Mouse (Mus musculus) intestine, postnatal 0 days (tissue): ENCODE measurements at regions not wholly inside any gene's neighbourhood (a gene's known extent, or its start where the extent isn't known, plus 50 kb on each side); places are given as distances from the start of the nearest gene placed in this dataset.

ENCODE experiments used
- ATAC-seq: fragments of 200-750 bp; cut with Nextera tagmentation; 2 replicates; pipeline ENCODE4 v1.8.0; 2017; ENCODE audit warnings: mild to moderate bottlenecking, moderate TSS enrichment, moderate library complexity
- H3K27ac ChIP-seq: fragments of 300-500 bp; sonication (generic); 2 replicates; pipeline ENCODE4 v1.5.1; 2014; ENCODE audit warnings: mild to moderate bottlenecking, low read depth, low read length, moderate library complexity
- H3K27me3 ChIP-seq: fragments of 300-500 bp; sonication (generic); replicated peaks from 2 replicates; pipeline ENCODE4 v1.6.1; 2014; ENCODE audit warnings: low read length, mixed read lengths; ENCODE audit not compliant: control insufficient read depth, insufficient read depth
- H3K36me3 ChIP-seq: fragments of 300-500 bp; sonication (generic); 2 replicates; pipeline ENCODE4 v1.6.1; 2014; ENCODE audit warnings: mild to moderate bottlenecking, moderate library complexity; ENCODE audit not compliant: control insufficient read depth, insufficient read depth
- H3K4me1 ChIP-seq: fragments of 300-500 bp; sonication (generic); replicated peaks from 2 replicates; pipeline ENCODE4 v1.6.1; 2014; ENCODE audit warnings: antibody characterized with exemption, low read length, mixed read lengths; ENCODE audit not compliant: control insufficient read depth, insufficient read depth
- H3K4me2 ChIP-seq: fragments of 300-500 bp; sonication (generic); replicated peaks from 2 replicates; pipeline ENCODE4 v1.6.1; 2014; ENCODE audit warnings: low read depth, mild to moderate bottlenecking, moderate library complexity
- H3K4me3 ChIP-seq: fragments of 300-500 bp; sonication (generic); 2 replicates; pipeline ENCODE4 v1.5.1; 2014; ENCODE audit warnings: low read depth, low read length
- H3K9ac ChIP-seq: fragments of 300-500 bp; sonication (generic); 2 replicates; pipeline ENCODE4 v1.6.1; 2014; ENCODE audit warnings: mild to moderate bottlenecking, low read depth, low read length
- H3K9me3 ChIP-seq: fragments of 300-500 bp; sonication (generic); 2 replicates; pipeline ENCODE4 v1.6.1; 2016; ENCODE audit warnings: mixed run types; ENCODE audit not compliant: control insufficient read depth
- CTCF ChIP-seq: sonication (generic); IDR thresholded peaks from 2 replicates; pipeline ENCODE4 v1.5.1; 2016; ENCODE audit warnings: low read depth, mild to moderate bottlenecking, control low read depth, antibody characterized with exemption, moderate library complexity
- WGBS: fragments of 180-500 bp; shearing (Covaris S2); extraction: QIAGEN DNeasy Blood & Tissue Kit; methylation state at CpG from one replicate; pipeline ENCODE4 v1.1.7; 2014; 5-methylcytosine and 5-hydroxymethylcytosine counted together

- Histone ChIP-seq H3K9me3 (no peaks in the 10 kb centered on the region), H3K9ac (no peak overlapping the region), H3K27me3 (no peaks in the 10 kb centered on the region), H3K4me2 (no peak overlapping the region), H3K4me1 (no peaks in the 10 kb centered on the region), H3K4me3 (no peak overlapping the region), H3K36me3 (no peaks in the 10 kb centered on the region), H3K27ac (no peak overlapping the region)
- TF ChIP-seq CTCF: no peak
- 23% methylated on average over 5 of the region's 5 CpGs for WGBS
- ATAC-seq: no peak
Measured at GRCm38 (mm10) chr5:112122581-112122980, 129.7 kb downstream of the Cryba4 start.

GRCm38 (mm10) chr5:112127171-112127570, 125.1 kb downstream of the Cryba4 start:
- TF ChIP-seq CTCF: no peak
- Histone ChIP-seq H3K9me3 (no peaks in the 10 kb centered on the region), H3K4me3 (no peak overlapping the region), H3K27ac (no peak overlapping the region), H3K27me3 (no peaks in the 10 kb centered on the region), H3K4me1 (no peaks in the 10 kb centered on the region), H3K9ac (no peak overlapping the region), H3K36me3 (no peaks in the 10 kb centered on the region), H3K4me2 (no peak overlapping the region)
- peak; percentile 63 for ATAC-seq
- 62% methylated on average over 4 of the region's 4 CpGs for WGBS

GRCm38 (mm10) chr5:112132746-112133145, 119.6 kb downstream of the Cryba4 start:
- Histone ChIP-seq H3K4me3 (no peak overlapping the region), H3K4me1 (no peaks in the 10 kb centered on the region), H3K27me3 (no peaks in the 10 kb centered on the region), H3K9ac (no peak overlapping the region), H3K4me2 (no peak overlapping the region), H3K27ac (no peak overlapping the region), H3K9me3 (no peaks in the 10 kb centered on the region), H3K36me3 (no peaks in the 10 kb centered on the region)
- WGBS: 94% methylated on average over 1 of the region's 1 CpGs
- TF ChIP-seq CTCF: no peak
- no peak for ATAC-seq

- 81% methylated on average over 21 of the region's 21 CpGs for WGBS
- no peaks in the 10 kb centered on the region for H3K9me3 ChIP-seq
- no peaks in the 10 kb centered on the region for H3K4me1 ChIP-seq
- no peaks in the 10 kb centered on the region for H3K36me3 ChIP-seq
- H3K4me2 ChIP-seq: no peak overlapping the region
- H3K27ac ChIP-seq: no peak overlapping the region
- no peaks in the 10 kb centered on the region for H3K27me3 ChIP-seq
- H3K9ac ChIP-seq: no peak overlapping the region
- TF ChIP-seq CTCF: no peak
- H3K4me3 ChIP-seq: no peak overlapping the region
- no peak for ATAC-seq
Measured at GRCm38 (mm10) chr5:112133688-112134573, 118.4 kb downstream of the Cryba4 start.

- no peak for ATAC-seq
- Histone ChIP-seq H3K4me2 (no peak overlapping the region), H3K9ac (no peak overlapping the region), H3K27me3 (no peaks in the 10 kb centered on the region), H3K36me3 (no peaks in the 10 kb centered on the region), H3K27ac (no peak overlapping the region), H3K4me1 (no peaks in the 10 kb centered on the region), H3K4me3 (no peak overlapping the region), H3K9me3 (no peaks in the 10 kb centered on the region)
- WGBS: 28% methylated on average over 11 of the region's 14 CpGs
- no peak for TF ChIP-seq CTCF
Measured at GRCm38 (mm10) chr5:112136646-112137045, 115.7 kb downstream of the Cryba4 start.

GRCm38 (mm10) chr5:112138246-112138645, 114.1 kb downstream of the Cryba4 start:
- no peak overlapping the region for H3K4me2 ChIP-seq
- H3K9me3 ChIP-seq: no peaks in the 10 kb centered on the region
- no peak overlapping the region for H3K9ac ChIP-seq
- ATAC-seq: no peak
- no peaks in the 10 kb centered on the region for H3K4me1 ChIP-seq
- no peak overlapping the region for H3K27ac ChIP-seq
- no peak overlapping the region for H3K4me3 ChIP-seq
- no peaks in the 10 kb centered on the region for H3K36me3 ChIP-seq
- no peak for TF ChIP-seq CTCF
- H3K27me3 ChIP-seq: no peaks in the 10 kb centered on the region
- WGBS: 76% methylated on average over 3 of the region's 3 CpGs

GRCm38 (mm10) chr5:112142731-112143130, 109.6 kb downstream of the Cryba4 start:
- no peak for ATAC-seq
- TF ChIP-seq CTCF: no peak
- no peak overlapping the region for H3K9ac ChIP-seq
- no peak overlapping the region for H3K27ac ChIP-seq
- 76% methylated on average over 3 of the region's 3 CpGs for WGBS
- no peaks in the 10 kb centered on the region for H3K4me1 ChIP-seq
- no peaks in the 10 kb centered on the region for H3K9me3 ChIP-seq
- H3K27me3 ChIP-seq: no peaks in the 10 kb centered on the region
- H3K4me2 ChIP-seq: no peak overlapping the region
- no peaks in the 10 kb centered on the region for H3K36me3 ChIP-seq
- H3K4me3 ChIP-seq: no peak overlapping the region
